Mouse (Mus musculus): ENCODE results near the gene Stk33.
A peak's percentile ranks its signal among the peaks of the same experiment; 100 is the strongest.

Stk33 gene

DNA sequence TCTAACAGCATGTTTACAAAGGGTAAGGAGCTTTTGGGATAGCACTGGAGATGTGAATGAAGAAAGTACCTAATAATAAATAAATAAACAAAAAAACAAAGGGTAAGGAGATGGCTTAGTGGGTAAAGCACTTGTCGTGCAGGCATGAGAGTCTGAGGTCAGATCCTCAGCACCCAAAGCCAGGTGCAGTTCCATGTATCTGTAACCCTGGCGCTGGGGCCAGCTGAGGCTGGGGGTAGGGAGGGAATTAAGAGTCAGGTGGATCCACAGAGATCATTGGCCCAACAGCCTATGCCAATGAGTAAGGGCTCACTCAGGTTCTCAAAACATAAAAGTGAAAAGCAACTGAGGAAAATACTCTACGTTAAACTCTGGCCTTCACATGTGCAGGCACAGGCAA, 91.6 kb downstream of the Stk33 start:
- no peak for DNase-seq

DNA sequence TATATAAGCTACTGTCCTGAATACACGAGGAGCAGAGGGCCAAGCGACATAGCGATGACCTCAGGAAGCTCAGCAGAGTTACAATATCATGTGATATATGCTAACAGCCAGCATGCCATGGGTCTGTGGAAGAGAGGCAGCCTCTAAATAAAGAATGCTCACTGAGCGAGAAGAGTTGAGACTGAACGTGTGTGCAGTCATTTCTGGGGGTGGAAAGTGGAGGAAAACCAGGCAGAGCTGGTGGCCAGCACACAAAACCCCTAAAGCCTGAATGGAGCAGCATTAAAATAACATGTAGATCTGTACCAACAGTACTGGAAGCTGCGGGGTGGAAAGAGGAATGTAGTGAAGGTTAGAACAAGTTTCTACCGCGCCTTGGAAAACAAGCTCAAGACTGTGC, 107.2 kb downstream of the Stk33 start:
- no peak for DNase-seq

DNA sequence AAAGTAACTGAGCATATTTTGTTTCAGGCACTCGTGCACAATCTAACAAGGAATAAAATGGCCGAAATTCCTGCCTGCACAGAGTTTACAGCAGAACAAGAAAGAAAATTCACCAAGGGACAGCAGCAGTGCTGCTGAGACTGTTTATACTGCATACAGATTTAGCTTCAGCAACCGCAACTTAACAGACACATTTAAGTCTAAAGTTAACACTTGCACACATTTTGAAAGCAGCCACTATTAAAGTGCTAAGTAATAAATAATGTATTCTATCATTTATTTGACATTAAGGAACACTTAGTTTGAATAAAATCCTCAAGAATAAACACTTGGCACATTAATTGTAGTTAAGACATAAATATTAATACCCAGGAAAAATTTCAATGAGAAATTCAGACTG, 110.1 kb downstream of the Stk33 start:
- no peak for DNase-seq

DNA sequence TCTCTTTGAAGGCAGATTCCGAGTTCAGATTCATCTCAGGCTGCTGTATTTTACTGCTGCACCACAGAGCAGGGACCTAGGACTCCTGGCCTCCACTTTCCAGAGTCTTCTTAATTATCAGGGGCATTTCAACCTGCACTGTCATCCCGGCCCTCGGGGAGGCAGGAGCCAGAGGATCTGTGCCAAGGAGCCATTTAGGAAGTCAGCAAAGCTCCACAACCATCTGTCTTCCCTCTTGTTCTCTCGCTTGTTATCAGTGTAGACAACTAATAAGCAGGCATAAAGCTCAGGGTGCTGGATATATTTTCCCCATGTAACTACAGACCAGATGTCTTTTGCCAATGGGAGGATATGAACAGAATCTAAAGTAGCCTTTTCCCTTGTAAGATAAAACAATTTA, 112.1 kb downstream of the Stk33 start:
- DNase-seq, result no peak

DNA sequence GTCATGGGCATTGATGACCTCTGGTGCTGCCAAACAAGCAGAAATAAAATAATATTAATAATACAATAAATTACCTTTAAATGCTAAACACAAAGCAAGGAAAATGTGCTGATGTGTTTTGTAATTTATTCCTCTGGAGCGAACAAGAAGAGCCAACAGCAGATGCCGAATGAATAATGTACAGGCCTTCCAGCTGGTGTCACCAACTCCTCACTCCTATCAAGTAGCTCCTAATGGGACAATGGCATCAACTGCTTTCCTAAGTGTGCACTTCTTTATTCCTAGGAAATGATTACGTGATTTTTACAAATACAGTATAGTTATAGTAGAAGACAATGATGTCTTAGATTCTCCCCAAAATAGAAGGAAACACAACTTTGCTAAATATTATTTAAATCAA, 113.2 kb downstream of the Stk33 start:
- no peak for DNase-seq

DNA sequence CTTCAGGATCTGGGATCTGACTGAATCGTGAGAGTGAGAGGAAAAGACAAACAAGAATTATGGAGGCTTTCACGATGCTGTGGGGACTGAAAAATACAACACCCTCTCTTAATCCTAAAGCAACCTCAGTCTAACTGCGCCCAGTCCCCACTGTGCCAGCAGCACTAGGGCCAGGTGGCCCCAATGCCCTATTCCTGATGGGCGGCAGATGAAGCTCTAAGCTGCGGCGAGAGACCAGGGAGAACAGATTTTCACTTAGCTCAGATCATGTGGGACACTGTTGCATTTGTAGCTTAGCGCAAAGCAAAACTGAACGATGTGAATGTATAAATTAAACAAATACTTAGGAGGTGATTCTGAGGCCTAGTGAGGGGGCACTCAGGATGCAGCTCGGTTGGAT, 113.7 kb downstream of the Stk33 start:
- no peak for DNase-seq

DNA sequence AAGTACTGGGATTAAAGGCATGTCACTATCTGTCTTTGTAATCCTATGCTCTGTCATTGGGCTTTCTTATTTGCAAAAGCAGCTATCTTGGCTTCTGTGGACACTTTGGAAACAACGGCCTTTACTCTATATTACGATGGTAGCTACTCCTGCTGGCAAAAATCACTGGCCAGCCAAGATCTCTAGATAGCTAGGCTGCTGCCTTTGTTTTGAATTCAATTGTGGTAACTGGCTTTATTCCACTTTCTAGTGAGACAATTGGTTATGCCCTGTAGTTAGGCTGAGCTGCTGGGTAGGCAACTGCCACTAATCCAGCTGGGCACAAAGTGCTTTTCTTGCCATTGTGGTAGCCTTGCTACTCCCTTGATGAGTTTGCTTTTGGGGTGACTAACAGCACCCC, 129.4 kb downstream of the Stk33 start:
- no peak for DNase-seq

DNA sequence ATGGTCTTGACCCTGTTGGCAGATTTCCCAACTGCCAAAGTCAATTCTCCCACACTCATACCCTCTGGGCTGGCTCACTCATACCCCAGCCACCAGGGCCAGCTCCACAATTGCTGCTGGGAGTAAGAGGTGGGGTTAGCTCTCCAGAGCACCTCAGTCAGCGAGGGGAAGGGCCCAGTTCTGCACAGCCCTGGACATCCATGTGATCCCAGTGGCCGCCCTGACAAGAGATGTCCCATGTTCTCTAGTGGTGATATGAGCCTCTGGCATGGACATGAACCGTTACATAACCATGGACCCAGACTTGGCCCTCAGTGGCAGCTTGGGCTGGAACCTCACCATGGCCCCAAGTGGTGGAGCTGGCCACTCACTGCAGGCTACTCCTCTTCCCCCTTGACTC, 143.1 kb downstream of the Stk33 start:
- DNase-seq, result no peak

DNA sequence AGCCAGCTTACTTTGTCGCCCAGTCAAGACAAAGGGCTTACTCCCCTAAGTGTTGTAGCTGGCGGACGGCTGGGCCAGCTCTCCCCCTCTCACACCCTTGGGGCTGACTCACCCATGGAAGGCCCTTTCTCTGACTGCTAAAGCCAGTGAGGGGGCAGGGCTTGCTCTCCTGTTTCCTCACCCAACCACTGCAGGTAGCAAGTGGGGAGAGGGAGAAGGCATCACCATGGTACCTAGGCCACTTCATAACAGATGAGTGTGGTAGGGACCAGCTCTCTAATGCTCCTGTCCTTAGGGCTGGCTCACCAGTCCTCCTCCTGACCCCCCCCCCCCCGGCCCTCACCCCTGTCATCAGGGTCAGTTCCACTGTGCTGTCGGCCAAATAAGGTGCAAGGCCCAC, 143.5 kb downstream of the Stk33 start:
- DNase-seq, result no peak

DNA sequence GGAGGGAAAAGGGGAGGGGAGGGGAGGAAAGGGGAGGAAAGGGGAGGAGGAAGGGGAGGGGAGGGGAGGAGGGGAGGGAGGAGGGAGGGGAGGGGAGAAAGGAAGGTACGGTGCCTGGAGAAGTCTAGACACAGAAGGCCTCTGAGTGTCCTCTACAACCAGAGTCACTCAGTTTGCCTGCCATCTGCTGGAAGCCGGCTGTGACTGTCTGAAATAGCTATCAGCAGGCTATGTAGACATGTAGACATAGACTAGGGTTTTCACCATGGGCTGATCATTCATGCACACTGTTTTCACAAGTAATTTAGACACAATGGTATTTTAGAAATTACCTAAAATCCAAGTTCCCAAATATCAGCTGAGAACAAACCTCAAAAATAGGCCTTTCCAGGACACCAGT, 148.4 kb downstream of the Stk33 start:
- DNase-seq, result no peak

DNA sequence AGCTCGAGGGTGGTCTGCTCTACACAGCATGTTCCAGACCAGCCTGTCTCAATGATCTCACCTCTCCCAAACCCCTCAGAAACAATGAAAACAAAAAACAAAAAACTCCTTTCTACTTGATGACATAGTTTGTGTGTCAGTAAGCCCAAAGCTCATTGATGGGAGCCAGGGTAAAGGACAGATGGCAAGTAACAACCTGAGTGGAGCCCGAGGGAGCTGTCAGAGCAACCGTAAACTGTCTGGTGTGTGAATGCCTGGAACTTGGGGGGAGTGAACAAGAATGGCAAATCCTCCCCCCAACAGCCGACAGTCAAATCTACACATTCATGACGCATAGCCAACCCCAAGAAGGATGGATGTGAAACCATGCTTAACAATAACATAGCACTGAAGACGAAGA, 149.8 kb downstream of the Stk33 start:
- no peak for DNase-seq

DNA sequence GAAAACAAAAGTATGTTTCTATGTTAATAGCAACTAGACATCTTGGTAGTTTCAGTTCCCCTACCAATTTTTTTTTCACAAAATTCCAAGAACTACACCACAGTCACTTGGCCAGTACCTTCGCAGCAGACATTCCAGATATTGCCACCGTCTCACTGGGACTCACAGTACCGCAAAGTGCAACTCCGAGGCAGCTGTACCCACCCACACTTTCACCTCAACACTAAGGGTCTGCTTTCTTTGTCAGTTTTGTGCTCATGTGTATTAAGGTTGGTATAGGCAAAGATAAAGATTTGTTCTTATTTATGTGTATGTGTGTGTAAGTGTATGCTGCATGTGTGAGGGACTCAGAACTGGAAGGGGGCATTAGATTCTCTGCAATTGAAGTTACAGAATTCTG, 156.8 kb downstream of the Stk33 start:
- DNase-seq, result no peak

DNA sequence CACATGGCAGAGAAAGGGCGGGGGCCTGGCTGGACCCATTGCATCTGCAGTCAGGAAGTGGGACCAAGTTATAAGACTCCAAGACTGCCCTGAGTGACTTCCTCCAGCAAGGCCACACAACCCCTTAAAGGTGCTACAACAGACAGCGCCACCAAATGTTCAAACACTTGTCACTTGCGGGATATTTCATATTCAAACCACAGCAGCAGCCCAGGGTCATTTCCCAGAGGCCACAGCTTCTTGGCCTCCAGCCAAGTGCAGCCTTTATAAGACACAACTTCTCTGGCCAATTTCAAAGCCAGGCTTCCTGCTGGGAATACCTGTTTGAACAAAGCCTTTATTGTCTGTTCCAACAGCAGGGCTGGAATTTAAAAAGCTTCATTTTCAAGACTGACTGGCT, 162.3 kb downstream of the Stk33 start:
- DNase-seq, result peak; percentile 13

DNA sequence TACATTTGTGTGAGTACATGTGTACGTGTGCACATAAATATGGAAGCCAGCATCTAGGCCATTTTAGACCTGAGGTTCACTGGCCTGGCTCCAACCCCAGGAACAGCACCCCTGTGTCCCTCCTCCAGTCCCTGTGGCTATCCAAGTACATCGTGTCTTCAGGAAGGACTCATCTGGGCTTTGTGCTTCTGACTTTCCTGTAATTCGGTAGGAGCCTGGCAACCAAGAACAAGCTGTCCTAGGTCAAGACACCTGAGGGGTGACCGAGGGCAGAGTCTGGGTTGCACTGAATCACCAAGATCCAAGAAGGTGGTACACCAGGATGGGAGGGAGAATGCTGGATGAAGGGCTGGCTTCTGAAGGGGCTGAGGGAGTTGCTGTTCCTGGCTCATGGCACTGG, 163.0 kb downstream of the Stk33 start:
- DNase-seq, result no peak

DNA sequence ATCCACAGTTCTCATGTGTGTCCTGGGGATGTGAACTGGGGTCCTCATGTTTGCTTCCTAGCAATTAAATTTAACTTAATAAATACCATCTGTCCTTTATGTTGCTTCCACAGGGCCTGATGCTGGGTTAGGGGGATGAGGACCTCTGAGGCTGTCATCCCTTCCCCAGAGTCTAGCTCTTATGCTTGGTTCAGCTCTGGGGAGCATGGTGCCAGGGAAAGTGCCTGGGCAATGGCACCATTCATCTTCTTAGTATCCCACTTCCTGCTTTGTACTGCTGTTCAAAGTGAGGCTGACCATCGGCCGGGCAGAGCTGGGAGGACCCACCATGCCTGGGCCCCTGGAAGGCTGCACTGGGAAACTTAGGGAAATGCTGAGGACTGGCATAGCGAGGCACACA, 163.7 kb downstream of the Stk33 start:
- no peak for DNase-seq

DNA sequence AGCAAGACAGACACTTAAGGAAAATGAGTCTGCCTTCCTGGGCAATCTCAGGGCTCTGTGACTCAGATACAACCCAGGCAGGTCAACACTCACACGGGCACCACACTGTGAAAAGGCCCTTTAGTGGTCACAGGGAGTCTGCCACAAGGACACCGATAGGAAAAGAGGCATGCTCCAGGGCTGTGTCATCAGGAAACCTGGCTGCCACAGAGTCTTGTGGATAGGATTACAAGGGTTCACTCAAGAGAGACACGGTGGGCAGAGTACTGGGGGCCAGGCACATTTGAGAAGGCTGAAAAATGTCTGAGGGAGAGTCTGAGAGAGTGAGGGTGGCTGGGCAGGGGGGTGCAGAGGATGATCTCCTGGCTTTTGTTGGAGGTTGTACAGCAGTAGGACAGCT, 164.6 kb downstream of the Stk33 start:
- no peak for DNase-seq

DNA sequence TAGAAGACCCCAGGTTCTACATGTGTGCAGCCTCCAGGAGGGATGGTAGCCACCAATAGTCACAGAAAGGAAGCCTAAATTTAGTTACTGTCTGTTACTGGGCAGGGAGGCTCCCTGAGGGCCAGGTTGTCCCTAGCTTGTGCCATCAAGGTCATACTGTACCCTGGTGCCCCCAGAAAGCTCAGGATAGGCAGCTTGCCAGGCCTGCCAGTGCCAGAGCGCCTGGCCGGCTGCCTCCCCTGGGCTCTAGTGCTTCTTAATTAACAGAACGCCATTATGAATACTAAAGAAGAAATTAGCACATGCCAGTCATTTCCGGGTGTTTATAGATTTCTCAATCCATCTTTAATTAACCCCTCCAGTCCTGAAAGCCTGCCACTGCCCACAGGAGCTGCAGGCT, 169.8 kb downstream of the Stk33 start:
- no peak for DNase-seq

DNA sequence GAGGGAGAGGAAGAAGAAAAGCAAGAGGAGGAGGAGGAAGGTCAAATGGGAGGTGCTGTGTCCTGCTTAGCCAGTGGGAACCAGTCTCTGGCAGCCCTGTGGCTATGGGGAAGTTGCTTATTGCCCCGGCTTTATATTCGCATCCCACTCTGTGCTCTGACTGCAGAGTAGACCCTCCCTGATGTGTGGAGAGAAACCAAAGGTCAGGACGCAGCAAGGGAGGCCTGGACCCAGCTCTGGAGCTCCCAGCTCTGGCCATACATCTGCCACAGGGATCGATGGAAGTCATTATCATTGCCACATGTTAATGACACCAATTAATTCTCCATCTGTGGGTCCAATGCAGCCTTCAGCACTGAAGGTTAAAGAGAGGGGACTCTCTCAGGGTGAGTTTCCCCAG, 171.5 kb downstream of the Stk33 start:
- no peak for DNase-seq

DNA sequence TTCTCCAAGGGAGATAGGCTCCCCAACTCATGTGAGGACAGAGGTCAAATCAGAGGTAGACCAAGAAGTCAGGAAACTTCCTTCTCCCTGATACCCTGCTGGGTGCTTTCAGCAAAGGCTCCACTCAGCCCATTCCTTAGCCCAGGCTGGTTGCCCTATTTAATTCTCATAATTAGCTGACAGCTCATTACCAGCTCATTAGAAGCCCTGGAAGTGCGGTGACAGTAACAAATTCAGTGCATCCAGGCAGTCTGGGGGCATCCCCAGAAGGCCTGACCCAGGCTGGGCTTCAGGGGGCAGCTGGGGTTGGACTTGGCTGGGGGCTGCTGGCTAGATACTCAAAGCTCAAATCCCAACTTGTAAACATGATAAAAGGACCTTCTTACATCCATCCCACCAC, 172.7 kb downstream of the Stk33 start:
- no peak for DNase-seq

DNA sequence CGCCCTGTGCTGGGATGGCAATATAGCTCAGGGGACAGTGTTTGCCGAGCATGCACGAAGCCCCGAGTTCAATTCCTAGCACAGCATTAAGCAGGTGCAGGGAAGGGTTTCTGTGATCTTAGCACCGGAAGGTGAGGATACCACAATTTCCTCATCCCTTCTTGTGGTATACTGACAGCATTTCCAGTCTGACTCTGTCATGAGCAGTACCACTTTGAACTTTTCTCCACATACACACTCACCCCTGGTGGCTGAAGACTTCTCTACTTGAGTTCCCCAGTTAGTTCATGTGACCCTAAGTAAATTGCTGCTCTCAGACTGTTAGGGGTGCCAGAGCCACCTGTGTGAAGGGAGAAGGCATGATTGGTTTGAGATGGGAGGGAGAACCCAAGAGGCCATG, 173.3 kb downstream of the Stk33 start:
- DNase-seq, result no peak

DNA sequence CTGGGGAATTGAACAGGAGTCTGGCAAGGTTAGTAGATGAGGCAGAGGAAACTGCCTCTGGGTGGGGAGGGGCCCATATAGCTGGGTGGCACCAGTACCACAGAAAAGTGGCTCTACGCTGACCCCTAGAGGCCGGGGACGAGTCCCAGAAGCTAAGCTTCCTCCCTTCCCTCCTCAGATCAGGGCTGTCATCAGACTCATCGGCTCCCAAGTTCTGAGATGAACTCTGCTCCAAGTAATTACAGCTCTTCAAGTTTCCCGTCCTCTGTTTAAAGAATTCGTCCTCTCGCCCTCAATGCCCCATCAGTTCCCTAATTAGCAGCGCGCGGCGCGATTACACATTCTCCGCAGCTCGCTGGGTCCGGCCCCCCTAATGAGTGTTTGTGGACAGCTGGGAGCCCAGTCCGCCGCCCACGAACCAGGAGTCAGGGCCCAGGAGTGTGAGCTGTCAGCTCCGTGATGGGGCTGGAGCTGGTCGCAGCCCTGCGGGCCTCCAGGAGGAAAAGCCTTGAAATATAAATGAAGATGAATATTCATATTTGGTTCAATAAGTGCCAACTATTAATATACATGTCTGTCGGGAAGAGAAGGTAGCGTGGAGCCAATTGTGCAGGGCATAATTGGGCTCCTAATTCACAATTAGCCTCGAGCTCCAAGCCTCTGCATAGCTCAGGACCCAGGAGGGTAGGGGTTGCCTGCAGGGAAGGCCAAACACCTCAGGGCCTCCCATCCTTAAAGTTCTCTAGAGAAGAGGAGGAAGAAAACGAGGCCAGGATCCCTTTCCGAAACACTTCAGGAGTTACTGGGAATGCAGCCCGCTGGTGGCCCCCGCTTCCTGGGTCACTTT, 183.2 kb downstream of the Stk33 start:
- peak; percentile 72 for DNase-seq

DNA sequence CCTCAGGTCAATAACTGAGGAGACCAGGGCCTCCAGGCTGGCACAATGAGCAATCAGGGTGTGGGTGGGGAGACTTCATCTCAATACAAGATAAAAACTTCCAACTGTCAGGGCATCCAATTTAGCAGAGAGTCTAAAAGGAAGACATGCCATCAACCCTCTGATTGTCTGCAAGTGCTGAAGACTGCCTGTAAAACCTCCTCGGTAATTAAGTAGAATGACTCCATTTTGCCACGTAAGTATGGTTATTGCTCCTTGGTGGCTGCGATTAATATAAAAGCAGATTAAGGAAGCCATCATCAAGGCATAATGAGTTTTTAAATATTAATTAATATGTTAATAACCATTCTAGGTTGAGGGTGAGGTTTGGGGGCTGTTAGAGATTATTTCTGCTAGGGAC, 187.5 kb downstream of the Stk33 start:
- no peak for DNase-seq

DNA sequence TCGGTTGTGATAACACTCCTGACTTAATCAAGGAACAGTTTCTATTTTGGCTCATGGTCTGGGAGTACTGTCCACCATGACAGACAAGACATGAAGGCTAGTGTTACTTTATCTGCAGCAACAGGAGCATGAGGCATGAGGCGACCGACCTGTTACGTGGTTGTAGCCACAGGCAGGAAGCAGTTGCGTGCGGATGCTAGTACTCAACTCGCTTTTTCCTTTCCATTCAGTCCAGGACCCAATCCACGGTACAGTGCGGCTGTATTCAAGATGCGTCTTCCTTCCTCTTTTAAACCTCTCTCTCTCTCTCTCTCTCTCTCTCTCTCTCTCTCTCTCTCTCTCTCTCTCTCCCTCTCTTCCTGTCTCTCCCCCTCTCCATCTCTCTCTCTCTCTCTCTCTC, 194.1 kb downstream of the Stk33 start:
- no peak for DNase-seq

DNA sequence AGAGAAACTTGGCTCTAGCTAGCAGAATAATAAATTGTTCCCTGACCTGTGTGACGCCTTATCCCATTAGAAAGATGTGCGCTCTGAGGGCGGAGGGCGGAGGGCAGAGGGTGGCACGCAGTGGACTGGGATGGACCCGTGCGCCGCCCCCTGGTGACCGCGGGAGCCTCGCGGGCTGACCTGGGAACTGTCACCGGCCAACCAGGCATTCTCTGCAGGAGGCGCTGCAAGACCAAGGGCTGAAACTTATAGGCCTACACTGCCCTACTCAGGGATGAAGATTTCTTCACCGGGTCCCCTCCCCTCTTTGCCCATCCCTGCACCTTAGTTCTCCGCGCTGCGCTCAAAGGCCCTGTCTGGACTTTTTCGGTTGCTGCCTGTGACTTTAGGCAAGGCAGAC, 197.6 kb downstream of the Stk33 start:
- peak; percentile 8 for DNase-seq

DNA sequence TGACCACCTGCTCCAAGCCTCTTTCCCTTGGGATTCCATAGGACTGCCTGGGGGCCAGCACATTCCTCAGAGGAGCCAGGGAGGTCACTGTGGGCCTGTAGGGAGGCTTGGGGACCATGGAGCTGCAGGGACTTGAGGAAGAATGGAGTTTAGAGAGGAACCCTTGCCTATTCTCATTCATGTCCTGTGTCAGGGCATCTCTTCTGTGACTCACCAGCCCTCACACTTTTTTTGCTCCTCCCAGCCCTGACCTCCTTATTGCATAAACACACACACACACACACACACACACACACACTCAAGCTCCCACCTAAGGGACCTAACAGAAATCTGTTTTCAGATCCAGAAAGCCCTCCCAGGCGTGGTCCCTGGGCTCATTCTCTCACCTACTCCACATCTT, 199.5 kb downstream of the Stk33 start:
- no peak for DNase-seq

DNA sequence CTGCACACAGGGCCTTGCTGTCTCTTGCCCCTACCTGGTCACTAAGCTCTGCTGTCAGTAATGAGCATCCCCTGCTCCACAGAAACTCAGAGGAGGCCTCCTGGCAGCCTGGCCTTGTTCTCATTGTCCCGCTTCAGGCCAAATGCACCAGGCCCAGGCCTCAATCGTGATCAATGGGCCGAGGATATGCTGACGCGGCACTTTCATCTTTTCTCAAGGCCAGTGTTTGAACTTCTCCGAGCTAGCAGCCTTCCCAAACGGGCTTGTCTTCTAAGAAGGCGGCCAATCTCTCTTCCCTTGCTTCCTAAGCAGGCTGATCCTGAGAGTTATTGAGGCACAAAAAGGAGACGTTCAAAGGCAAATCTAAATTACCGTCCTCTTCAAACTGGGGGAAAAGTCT, 200.2 kb downstream of the Stk33 start:
- DNase-seq, result no peak

Data from lung, postnatal 10 days (tissue).